Mouse (Mus musculus) cerebellum, postnatal 14 days (tissue): ENCODE measurements at regions not wholly inside any gene's neighbourhood (a gene's known extent, or its start where the extent isn't known, plus 50 kb on each side); places are given as distances from the start of the nearest gene placed in this dataset.

Experiments used
- DNase-seq, 2 experiments: peaks; one replicate each; pipeline ENCODE4 v3.0.0; 2021; ENCODE audit warnings: mixed read lengths in 2 of 2

DNA sequence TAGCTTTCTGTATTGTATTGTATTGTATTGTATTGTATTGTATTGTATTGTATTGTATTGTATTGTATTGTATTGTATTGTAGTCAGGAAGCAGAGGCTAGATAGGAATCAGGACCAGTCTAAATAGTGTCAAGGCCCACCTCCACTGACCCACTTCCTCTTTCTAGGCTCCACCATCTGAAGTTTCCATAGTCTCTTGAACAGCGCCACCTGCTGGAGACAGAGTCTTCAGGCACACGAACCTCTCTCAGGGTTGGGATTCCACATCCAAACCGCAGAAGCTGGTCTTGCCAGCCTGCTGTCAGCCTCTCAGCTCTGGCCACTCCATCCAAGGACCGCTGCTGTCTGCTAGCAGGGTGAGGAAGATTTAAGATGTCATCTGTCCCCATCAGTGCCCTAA lies 234.6 kb downstream of the Cdh26 start:
- DNase-seq, result peak; percentile 73 to 86

DNA sequence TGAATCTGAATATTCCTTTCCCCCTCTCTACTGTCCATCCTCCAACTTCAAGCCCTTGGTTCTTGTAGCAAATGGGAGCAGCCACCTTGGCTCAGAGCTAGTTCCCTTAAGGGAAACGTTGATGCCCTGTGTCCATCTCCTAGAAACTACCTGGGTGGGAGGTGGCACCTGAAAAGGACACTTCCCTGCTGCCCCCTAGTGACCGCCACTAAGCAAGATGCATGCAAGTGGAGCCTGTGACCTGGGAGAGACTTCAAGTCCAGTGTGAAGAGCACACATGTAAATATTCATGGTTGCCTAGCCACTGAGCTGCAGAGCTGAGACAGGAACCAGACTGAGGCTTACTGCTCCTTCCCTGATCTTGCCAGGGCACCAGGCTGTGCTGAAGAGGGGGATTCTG lies 238.1 kb downstream of the Cdh26 start:
- peak; percentile 52 to 69 for DNase-seq

DNA sequence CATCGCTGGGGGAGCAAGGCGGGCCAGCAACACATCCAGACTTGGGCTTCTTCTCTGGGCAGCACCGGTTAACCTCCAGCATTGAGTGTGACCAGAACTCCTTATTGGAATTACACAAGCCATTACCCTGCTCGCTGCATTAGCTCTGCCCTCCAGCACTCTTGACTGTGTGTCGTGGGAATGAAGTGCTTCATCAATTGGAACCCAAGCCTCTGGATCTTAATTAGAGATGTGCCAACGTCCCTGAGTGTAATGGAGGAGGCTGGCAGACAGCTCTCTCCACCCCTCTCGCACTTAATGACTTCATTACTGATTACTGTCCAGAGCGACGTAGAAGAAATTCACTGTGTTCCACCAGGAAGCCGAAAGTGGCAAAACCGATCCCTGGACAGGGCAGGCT lies 240.6 kb downstream of the Cdh26 start:
- DNase-seq, result no peak

DNA sequence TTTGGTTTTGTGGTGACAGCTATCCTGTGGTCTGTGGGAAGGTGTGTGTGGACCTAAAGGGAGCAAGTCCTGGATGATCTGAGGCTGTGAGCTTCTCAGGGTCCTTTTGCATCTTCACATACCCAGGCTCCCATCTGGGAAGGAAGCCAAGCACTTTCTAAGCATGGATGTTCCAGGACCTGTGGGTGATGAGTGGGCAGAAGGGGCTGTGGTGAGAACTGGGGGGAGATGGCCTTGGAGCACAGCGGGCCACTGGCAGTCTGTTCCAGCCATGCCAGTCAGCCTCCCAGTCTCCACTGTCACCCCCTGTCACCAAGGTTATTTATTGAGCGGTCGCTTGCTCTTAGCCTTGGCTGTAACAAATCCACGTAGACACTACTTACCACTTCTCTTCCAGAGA lies 243.3 kb downstream of the Cdh26 start:
- peak; percentile 26 to 27 for DNase-seq

DNA sequence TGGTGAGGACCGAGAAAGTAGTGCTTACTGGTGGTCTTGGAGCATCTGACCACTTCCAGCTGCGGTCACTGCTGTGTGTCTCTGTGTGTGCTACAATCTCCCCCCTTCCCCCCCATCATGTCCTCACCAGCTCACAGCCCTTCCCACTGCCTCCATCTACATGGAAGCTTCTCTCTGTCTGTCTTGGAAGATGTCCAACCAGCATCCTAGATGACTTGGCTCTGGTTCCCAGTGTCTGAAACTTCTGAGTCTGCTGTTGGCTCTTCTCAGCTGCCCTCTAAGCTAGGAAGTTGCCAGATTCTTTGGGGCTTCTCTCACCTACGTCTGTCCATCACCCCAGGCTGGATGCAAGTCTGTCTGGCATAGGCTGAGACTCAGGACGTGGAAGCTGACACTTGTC lies 244.3 kb downstream of the Cdh26 start:
- peak; percentile 15 to 28 for DNase-seq

DNA sequence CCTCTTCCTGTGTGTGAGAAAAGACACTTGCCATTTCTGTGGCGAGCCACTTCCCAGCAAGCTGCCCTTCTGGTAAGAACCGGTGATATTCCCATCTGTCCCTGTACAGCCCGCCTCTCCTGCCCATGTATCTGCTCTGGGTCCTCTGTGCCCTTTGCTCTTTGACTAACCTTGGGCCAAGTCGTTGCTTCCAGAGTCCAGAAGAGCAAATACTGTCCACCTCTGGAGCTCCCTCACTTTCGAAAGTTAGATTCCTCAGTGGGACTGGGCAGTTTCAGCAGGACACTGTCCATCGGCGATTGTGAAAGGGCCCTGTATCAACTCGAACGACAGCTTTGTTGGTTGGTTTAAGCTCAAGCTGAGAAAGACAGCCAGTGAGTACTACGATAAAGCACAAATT lies 246.6 kb downstream of the Cdh26 start:
- no peak for DNase-seq

DNA sequence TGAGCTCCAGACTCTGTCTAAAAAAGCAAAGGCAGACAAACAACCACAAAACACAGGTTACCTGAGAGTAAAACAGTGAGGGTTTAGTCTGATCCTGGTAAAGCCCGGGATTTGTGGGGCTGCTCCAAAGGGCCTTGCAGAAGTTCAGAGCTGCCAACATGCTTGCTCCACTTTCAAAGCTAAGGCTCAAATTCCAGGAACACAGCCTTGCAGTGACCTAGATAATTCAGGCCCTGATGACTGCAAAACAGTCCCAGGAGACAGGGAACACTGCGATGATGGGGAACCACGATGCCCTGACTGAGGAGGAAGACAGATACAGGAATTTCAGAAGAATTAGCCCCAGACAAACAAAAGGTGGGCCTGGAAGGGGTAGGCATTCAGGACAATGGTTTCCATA lies 250.0 kb downstream of the Cdh26 start:
- DNase-seq, result no peak

DNA sequence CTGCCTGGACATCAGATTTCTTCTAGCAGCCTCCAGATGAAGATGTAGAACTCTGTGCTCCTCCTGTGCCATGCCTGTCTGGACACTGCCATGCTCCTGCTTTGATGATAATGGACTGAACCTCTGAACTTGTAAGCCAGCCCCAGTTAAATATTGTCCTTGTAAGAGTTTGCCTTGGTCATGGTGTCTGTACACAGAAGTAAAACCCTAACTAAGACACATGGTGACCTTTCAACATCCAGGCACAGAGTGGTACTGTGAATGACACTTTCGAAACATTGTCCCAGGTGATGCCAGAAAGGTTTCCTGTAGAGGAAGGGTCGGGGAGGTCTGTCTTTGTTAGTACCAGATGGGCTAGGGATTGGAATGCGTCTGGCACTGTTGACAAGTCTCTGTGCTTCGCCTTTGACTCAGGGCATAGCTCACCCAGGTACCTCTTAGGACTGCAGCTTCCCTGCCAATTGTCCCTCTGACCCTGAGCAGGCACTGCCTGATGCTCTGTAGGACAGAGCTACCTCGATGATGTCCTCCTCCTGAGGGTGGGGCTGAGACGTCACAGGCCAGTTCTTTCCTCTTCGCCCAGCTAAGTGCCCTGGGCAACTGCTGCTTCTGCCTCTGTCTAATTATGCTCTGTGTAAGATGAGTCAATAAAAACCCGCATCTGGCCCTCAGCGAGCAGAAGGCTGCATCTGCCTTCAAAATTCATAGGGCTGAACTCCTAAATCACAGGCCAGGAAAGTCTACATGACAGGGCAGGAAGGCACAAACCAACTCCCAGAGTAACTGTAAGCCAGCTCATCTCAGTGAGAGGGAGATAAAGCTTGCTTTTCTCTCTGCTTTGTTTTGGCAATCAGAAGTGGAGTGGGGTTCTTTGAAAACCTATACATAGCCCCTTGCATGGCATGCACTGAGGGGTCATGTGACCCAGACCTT lies 254.0 kb downstream of the Cdh26 start:
- no peak for DNase-seq

DNA sequence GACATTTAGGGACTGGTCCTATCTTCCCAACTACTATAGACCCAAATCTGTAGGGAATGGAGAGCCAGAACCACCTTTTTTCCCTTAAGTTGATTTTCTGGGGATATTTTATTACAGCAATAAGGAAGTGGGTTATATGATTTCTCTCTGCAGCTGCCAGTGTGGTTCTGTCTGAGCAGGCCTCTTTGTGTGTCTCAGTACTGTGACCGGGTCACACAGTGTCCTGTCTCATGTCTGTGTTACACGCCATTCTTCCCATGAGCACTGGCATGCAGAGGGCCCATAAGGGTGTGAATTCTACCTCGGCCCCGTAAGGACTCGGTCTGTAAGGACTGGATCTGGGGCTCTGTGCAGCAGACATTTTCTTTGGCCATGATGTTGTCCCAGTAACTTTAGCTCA lies 254.9 kb downstream of the Cdh26 start:
- DNase-seq, result no peak

DNA sequence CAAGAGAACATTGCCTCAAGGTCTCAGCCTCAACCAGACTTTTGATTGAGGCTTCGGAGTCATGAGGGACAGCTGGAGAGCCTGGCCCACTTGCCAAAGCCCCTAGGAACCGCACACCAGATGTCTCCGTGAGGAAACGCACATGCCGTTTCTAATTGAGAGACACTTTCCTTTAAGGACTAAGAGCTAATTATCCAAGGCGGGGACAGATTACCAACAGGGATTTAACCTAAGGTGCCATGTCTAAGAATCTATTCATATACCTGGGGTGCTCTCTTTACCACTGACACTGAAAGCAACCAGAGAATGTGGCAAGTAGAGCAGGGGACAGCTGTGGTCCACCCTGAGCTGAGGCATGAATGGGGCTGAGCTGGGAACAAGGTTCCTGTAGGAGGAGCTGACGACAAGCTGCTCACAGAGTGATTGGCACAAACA lies 255.9 kb downstream of the Cdh26 start:
- DNase-seq, result no peak

DNA sequence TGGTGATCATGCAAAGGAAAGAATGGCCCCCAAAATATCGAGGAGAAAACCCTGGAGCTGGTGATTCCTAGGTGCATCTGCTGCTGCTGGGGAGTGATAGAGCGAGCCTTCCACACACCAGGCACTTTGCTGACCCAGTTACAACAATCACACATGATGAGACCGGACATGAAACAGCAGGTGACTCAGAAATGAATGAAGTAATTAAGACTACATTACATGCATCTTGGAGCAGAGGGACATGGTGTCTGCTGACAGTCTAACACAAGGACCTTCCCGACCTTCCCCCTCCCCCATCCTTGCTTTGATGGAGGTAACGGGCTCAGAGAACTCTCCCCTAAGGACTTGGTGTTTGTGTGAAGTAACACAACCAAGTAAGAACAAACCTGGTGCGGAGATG lies 258.3 kb downstream of the Cdh26 start:
- no peak for DNase-seq

DNA sequence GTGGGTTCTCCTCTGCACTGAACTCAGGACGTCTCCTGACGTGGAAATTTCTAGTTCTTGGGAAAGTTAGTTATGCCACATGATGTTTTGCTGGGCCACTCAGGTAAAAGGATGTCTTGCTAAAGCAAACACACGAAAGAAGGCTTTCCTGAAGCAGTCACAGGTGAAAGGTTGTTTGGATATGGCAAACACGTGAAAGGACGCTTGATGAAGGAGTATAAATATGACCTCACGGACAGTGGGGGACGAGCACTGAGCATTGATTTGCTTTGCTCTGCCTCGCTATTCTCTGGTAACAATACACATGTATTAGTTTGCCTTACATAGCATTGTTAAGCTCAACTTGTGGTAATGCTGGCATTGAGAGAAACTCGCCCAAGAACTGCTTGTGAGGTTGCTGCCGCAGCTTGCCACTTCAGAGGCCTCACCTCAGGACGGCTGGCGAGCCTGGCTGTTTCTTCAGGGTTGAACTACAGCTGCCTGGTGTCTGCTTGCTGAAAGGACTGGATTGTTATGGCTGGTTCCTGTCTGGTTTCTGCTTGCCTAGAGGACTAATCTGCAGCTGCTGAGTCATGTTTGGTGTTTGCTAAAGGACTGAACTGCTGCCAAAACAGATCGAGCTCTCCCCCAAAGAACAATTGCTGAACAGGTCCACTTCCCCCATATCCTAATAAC lies 261.0 kb downstream of the Cdh26 start:
- no peak for DNase-seq

DNA sequence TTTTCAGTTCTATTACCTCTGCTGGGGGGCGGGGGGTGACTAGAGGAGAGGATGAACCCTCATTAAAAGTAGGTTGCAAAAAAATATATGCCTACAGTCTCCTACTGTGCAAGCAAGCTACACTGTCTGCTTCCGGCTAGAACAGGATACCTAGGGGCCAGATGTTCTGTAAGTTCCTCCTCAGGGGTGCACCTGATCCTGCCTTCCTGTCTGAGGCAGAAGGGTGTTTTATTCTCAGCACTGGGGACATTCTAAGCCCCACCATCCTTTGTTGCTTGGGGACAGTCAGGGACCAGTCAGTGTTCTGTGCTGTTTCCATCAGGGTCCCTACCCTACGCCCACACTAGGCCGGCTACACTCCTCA lies 261.5 kb downstream of the Cdh26 start:
- no peak for DNase-seq

DNA sequence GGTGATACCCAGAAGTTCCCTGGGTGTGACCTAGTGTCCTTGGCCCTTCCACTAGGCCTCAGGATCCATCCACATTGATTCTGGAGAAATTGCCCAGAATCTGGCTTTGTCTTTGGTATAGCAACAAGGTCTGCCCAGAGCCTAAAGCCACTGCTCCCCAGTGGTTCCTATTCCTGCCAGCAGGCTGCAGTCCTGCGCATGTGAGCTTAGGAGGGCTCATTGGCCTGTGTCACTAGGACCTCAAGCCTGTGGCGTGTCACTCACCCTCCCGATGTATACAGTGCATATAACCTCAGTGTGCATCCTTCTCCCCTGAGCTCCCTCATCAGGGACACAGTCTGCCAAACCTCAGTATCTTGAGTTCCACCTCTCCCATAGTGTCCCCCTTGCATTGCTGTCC lies 261.9 kb downstream of the Cdh26 start:
- no peak for DNase-seq

DNA sequence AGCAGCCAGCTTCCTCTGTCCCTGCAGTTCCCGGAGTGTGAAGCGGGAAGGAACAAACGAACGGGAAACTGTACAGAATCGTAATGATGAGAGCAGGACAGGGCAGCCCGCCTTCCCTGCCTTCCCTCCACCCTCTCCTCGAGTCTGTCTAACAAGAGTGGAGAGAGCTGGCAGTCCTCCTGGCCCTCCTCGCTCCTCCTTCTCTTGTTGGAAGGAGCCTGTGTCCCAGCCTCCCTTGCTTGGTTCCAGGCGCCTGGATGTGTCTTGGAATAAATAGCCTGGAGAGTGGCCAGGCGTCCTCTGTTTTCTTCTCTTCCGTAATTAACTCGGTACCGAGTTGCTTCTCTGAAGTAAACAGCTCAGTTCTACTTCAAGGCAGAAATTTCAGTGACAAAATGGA lies 268.3 kb downstream of the Cdh26 start:
- DNase-seq, result peak; percentile 63 to 69

DNA sequence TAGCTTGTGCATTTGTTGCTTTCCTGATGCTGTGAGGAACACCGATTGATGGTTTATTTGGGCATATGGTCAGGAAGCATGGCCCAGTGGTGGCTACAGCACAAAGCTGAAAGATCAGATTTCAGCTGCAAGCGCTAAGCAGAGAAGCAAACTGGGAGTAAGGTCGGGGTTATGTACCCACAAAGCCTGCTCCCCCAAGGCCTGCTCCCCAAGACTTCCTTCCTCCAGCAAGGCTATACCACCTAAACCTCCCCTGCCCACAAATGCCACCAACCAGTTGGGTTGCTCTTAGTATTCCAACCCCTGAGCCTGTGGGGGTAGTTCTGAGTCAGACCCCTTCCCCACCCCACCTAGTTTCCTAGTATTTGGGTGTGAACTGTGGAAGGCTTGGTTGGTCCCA lies 270.5 kb downstream of the Cdh26 start:
- no peak for DNase-seq

DNA sequence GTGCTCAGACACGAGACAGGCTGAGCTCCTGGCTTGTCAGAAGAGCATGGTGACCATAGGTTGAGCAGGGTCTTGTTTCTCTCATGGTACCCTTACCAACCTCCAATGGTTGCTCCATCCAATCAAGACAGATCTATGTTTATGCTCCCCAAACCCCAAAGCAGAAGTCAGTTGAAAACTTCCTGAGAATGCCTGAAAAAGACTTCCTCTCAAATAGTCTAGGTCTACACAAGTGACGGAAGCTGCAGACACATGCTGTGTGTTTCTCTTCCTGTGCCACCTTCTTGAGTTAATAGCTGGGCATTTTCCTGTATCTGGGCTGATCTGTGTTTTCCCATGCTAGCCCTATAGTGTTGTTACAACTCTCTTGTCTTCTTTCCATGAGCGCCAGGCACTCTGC lies 274.2 kb downstream of the Cdh26 start:
- DNase-seq, result no peak

DNA sequence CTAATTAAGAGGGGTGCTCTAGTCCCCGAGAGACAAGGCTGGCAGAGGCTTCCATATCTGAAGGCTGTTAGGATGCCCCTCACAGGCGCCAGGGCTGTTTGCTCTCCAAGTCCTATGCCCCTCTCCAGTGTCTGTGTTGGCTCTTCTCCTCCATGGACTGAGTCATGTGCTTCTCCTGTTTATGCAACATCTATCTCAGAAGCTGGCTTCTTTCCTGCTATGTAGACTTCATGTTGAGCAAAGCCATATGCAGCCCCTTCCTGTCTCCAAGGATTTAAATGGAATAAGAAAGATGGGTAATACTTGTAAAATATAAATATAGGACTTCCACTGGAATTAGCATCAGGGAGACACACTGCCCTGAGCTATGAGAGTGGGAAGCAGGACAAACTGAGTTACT lies 278.3 kb downstream of the Cdh26 start:
- peak in 1 of 2 experiments; percentile 28 for DNase-seq

DNA sequence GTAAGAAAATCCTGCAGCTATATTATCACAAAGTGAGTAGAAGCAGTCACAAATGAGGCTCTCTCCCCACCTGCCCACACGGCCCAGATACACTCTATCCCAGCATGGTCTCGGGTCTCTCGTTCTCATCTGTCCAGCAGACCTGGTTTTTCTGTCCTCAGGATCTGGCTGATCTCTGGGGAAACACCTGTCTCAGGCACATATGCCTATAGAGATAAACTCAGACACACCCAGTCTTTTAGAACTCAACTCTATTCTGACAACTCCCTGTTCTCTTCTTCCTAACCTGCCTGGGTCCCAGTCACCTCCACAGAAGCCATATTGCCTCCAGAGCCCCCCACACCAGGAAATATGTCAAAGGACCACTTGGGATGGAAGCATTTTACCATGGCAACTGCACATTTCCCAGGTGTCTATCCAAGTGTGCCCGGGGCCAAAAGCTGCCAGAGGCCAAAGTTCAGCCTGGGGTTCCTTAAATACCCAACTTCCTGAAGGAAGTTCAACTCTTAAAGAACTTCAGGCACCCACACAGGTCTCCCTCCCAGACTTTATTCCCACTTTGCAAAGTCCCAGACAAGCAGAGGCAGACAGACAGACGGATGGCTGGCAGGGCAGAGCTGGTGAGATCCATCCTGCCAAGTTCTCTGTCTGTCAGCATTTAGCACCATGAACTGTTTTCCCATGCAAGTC lies 279.0 kb downstream of the Cdh26 start:
- no peak for DNase-seq

DNA sequence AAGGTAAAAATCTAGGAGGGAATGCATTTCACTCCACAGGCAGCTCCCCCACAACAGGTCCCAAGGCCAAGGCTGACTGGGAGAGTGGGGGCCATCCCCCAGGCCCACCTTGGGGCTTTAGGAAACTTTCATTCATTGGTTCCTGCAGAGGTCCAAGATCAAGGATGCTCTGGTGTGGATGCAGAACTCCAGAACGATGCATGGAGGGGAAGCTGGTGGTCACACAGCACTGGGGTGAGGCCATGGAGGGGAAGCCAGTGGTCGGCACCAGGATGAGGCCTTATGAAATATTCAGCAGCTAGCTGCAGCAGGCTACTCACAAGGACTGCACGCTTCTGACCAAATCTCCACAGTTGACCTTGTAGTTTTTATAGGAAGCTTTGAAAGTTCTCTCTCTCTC lies 279.7 kb downstream of the Cdh26 start:
- no peak for DNase-seq

DNA sequence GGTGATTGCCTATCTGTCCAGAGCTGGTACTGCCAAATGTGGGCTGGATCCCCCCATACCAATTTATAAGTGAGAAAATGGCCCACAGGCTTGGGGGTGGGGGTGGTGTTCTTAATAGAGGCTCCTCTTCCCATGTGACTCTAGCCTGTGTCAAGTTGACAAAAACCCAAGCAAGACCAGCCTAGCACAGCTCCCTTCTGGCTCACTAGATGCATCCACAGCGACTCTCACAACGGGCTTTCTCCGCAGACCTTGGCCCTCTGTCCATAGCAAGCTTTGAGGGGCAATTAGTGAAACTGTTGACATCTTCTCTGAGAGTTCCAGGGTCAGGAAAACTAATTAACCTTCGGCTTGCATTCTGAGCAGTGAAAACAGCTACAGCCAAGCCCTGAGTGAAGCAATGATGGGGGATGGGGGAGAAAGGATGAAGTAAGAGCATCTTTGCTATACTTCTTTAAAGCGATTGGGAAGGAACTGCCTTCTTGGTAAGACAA lies 281.3 kb downstream of the Cdh26 start:
- no peak for DNase-seq

DNA sequence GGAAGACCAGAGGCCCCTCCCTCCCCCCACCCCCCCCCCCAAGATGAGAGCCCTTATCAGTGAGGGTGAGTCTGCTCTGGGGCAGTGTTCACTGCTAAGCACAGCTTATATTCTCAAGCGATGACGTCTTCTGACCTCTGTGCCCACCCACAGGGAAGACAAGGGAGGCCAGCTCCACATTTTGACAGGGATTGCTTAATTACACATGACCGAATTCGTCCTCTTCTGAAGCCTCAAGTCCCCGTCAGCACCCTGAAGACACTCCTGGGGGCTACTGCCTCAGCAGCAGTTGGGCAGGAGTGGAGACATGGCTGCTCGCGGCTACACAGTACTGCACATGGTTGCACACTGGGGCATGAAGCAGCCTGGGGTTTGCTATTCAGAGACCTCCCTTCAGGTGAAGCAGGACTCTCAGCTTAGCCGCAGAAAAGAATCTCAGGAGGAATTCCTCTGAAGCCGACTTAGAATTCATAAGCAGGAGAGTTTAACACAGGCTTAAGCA lies 282.1 kb downstream of the Cdh26 start:
- DNase-seq, result no peak

DNA sequence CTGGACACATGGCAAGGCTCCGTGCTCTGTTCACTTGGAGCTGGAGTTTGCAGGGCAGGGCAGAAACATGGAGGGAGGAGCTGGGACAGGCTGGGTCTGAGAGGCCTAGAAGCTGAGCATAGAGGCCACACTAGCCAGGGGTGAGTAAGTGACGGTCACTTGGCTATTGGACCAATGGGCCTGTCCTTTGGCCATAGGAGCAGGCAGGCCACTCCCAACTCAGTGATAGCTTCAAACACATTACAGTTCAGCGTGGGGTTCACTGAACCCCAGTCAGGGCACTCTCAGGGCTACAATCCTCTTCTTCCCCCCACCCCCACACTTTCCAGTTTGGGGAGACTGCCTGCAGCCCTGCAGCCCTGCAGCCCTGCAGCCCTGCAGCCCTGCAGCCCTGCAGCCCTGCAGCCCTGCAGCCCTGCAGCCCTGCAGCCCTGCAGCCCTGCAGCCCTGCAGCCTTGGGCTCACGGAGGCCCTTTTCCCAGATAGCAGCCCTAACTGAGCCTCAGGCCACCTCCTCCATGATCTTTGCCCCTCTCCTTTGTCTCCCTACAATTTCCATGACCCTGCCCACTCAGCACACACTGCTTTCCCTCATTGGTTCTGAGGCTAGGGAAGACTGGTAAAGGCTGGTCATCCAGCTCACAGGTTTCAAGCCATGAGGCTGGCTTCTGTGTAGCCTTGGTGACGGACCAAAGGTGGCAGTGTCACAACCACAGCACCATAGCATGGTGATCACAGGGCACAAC lies 285.3 kb downstream of the Cdh26 start:
- no peak for DNase-seq
